Mouse (Mus musculus) kidney, adult 2 months (tissue): ENCODE results near the gene Stk11. TPM values are rescaled to one million over a fixed set of nuclear protein-coding genes. Genes with fewer than 3 reads are reported as not detected.
A peak's percentile ranks its signal among the peaks of the same experiment; 100 is the strongest.

ENCODE experiments used
- DNase-seq: peaks from one replicate; pipeline ENCODE4 v3.0.0; 2021
- H3K27ac ChIP-seq: fragments of 200-500 bp; 2 replicates; pipeline ENCODE4 v1.5.1; 2012; ENCODE audit warnings: low read depth, low read length, control low read depth, inconsistent platforms; ENCODE audit not compliant: insufficient read depth
- H3K27me3 ChIP-seq: fragments of 200-500 bp; replicated peaks from 2 replicates; pipeline ENCODE4 v1.6.1; 2012; ENCODE audit warnings: mild to moderate bottlenecking, moderate library complexity, low read length, inconsistent platforms; ENCODE audit not compliant: control insufficient read depth, insufficient read depth
- H3K36me3 ChIP-seq: fragments of 200-500 bp; 2 replicates; pipeline ENCODE4 v1.6.1; 2012; ENCODE audit warnings: mild to moderate bottlenecking, moderate library complexity, low read length, inconsistent platforms; ENCODE audit not compliant: control insufficient read depth, insufficient read depth
- H3K4me1 ChIP-seq: fragments of 200-500 bp; 2 replicates; pipeline ENCODE4 v1.6.1; 2011; ENCODE audit warnings: low read length; ENCODE audit not compliant: control insufficient read depth, insufficient read depth
- H3K4me3 ChIP-seq: fragments of 200-500 bp; 2 replicates; pipeline ENCODE4 v1.5.1; 2011; ENCODE audit warnings: mild to moderate bottlenecking, low read depth, low read length, control low read depth; ENCODE audit not compliant: insufficient read depth
- CTCF ChIP-seq: fragments of 200-500 bp; conservative IDR thresholded peaks from 2 replicates; pipeline ENCODE4 v1.5.1; 2011; ENCODE audit warnings: low read depth, mild to moderate bottlenecking, control low read depth, low read length, moderate library complexity, mixed read lengths; ENCODE audit not compliant: insufficient read depth, insufficient read length
- POLR2A ChIP-seq: fragments of 200-500 bp; IDR thresholded peaks from one replicate; pipeline ENCODE4 v1.6.1; 2011; ENCODE audit warnings: low read depth, low read length, control low read depth
- WGBS: fragments of 180-500 bp; shearing (Covaris S2); methylation state at CpG from one replicate; pipeline ENCODE4 v1.1.7; 2018; 5-methylcytosine and 5-hydroxymethylcytosine counted together
- polyA plus RNA-seq: library from polyadenylated mRNA; depleted of rRNA; stranded (reverse); fragments of >200 nt; gene quantifications from 2 replicates; pipeline ENCODE4 v1.2.3, GENCODE M21; 2012

The Stk11 gene
- polyA plus RNA-seq, 1 experiment: 114 TPM

GRCm38 (mm10) chr10:80172527-80173292 is 57.1 kb downstream of the Stk11 start, which contains the start of gene 1600002K03Rik:
TSS of gene 1600002K03Rik (plus strand) at chr10:80172944.
- H3K27me3 ChIP-seq: no peaks in the 10 kb centered on the region
- H3K36me3 ChIP-seq: peaks cover 4% of the 10 kb centered on the region; the same call in 1 of the 2 replicates
- no peaks in the 10 kb centered on the region; the same call in 1 of the 2 replicates for H3K4me1 ChIP-seq
- 19% methylated on average over 35 of the region's 35 CpGs for WGBS
- TF ChIP-seq CTCF (no peak), POLR2A (peak; percentile 88)
- peak within 1 kb of the TSS; percentile 90 for H3K27ac ChIP-seq
- peak; percentile 95 for DNase-seq
- H3K4me3 ChIP-seq: peak within 1 kb of the TSS; percentile 69

DNA sequence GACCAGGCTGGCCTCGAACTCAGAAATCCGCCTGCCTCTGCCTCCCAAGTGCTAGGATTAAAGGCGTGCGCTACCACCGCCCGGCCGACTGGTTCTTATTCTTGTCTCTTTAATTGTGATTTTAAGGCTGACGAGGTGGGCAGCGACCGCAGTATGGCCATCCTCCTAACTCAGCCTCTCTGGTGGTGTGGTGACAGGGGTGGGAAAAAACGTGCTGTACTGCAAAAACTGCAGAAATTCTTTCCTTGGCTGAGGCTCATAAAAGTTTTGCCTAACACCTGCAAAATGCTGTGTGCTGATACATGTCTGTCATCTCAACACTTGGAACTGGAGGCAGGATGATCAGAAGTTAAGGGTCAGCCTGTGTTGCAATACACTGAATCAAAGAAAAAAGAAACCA is 57.8 kb downstream of the Stk11 start:
- H3K27me3 ChIP-seq: no peaks in the 10 kb centered on the region
- 20% methylated on average over 11 of the region's 11 CpGs for WGBS
- H3K36me3 ChIP-seq: peaks cover 4% of the 10 kb centered on the region; the same call in 1 of the 2 replicates
- TF ChIP-seq POLR2A (no peak), CTCF (no peak)
- H3K27ac ChIP-seq: peak overlapping the region; percentile 37; the same call in 1 of the 2 replicates
- no peaks in the 10 kb centered on the region; the same call in 1 of the 2 replicates for H3K4me1 ChIP-seq
- no peak for DNase-seq
- H3K4me3 ChIP-seq: peak overlapping the region; percentile 37

DNA sequence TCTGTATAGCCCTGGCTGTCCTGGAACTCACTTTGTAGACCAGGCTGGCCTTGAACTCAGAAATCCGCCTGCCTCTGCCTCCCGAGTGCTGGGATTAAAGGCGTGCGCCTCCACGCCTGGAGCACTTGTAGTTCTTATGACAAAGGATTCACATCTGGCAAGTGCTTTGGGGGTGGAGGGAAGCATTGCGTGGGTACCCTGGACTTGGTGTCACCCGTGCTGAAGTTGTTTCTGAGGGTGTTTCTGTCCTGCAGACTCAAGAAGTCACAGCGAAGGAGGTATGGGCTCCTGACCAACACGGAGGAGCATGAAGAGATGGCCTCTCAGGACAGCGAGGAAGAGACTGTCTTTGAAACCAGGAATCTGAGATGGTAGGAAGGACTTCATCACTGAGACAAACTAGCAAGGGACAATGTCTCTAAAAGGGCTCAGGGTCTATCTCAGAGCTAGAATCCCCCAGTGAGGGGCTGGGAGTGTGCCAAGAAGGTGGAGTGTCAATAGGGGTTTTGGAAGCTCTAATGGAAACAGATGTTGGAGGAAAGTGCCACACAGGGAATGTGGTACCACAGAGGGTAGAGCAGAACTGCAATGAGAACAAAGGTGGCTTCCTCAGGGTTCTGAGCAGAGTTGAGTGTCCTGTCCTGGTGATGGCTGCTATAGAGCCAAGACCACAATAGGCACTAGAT is 58.5 kb downstream of the Stk11 start:
- TF ChIP-seq CTCF (no peak), POLR2A (no peak)
- 88% methylated on average over 10 of the region's 10 CpGs for WGBS
- no peak overlapping the region for H3K27ac ChIP-seq
- H3K4me3 ChIP-seq: no peak overlapping the region
- H3K4me1 ChIP-seq: no peaks in the 10 kb centered on the region
- no peak for DNase-seq
- peaks cover 4% of the 10 kb centered on the region; the same call in 1 of the 2 replicates for H3K36me3 ChIP-seq
- no peaks in the 10 kb centered on the region for H3K27me3 ChIP-seq

GRCm38 (mm10) chr10:80174705-80175104 is 59.1 kb downstream of the Stk11 start:
- H3K4me1 ChIP-seq: no peaks in the 10 kb centered on the region
- no peak overlapping the region for H3K27ac ChIP-seq
- no peaks in the 10 kb centered on the region; the same call in 1 of the 2 replicates for H3K27me3 ChIP-seq
- peak; percentile 36 for DNase-seq
- TF ChIP-seq POLR2A (no peak), CTCF (peak; percentile 55)
- WGBS: 61% methylated on average over 2 of the region's 2 CpGs
- H3K36me3 ChIP-seq: peaks cover 4% of the 10 kb centered on the region; the same call in 1 of the 2 replicates
- no peak overlapping the region for H3K4me3 ChIP-seq

- peak; percentile 43 for DNase-seq
- no peak overlapping the region for H3K27ac ChIP-seq
- WGBS: 41% methylated on average over 4 of the region's 4 CpGs
- no peaks in the 10 kb centered on the region; the same call in 1 of the 2 replicates for H3K27me3 ChIP-seq
- H3K36me3 ChIP-seq: 0 out of 2 replicates have a peak, but pooled peaks cover 1% of the 10 kb centered on the region
- H3K4me3 ChIP-seq: no peak overlapping the region
- TF ChIP-seq POLR2A (no peak), CTCF (peak; percentile 68)
- no peaks in the 10 kb centered on the region for H3K4me1 ChIP-seq
These were observed 60.1 kb downstream of the Stk11 start for GRCm38 (mm10) chr10:80175536-80176269.

- 77% methylated on average over 5 of the region's 5 CpGs for WGBS
- H3K4me3 ChIP-seq: no peak overlapping the region
These were observed 60.7 kb downstream of the Stk11 start for GRCm38 (mm10) chr10:80176270-80176834.

More at GRCm38 (mm10) chr10:80176270-80176834, 60.7 kb downstream of the Stk11 start:
- Histone ChIP-seq H3K27me3 (no peaks in the 10 kb centered on the region; the same call in 1 of the 2 replicates), H3K27ac (no peak overlapping the region), H3K4me1 (no peaks in the 10 kb centered on the region), H3K36me3 (no peaks in the 10 kb centered on the region)
- no peak for TF ChIP-seq CTCF
- no peak for TF ChIP-seq POLR2A
- DNase-seq: peak; percentile 54
